Mouse (Mus musculus): Measurements from ENCODE around the gene Syt9.
"Not testable (repeated sequence)": the region's sequence is repeated elsewhere in the genome, so short reads cannot be mapped to it uniquely, and the experiment has no call there.

Syt9 gene

GRCm38 (mm10) chr7:107455118-107455521 is 84.6 kb downstream of the Syt9 start:
- ATAC-seq (ENCODE audit: insufficient number of reproducible peaks, low FRiP score, low TSS enrichment): peak; percentile 87

GRCm38 (mm10) chr7:107461167-107461566 is 90.6 kb downstream of the Syt9 start:
- ATAC-seq (ENCODE audit: insufficient number of reproducible peaks, low FRiP score, low TSS enrichment): no peak

GRCm38 (mm10) chr7:107461699-107462440 is 91.3 kb downstream of the Syt9 start:
- ATAC-seq (ENCODE audit: insufficient number of reproducible peaks, low FRiP score, low TSS enrichment): peak; percentile 81

- ATAC-seq (ENCODE audit: insufficient number of reproducible peaks, low FRiP score, low TSS enrichment): no peak
Observed at GRCm38 (mm10) chr7:107462962-107463361, 92.4 kb downstream of the Syt9 start.

GRCm38 (mm10) chr7:107465081-107465480 is 94.6 kb downstream of the Syt9 start:
- ATAC-seq (ENCODE audit: insufficient number of reproducible peaks, low FRiP score, low TSS enrichment): peak; percentile 58; the same call in 1 of the 2 replicates

GRCm38 (mm10) chr7:107478979-107479965 is 108.7 kb downstream of the Syt9 start:
- ATAC-seq (ENCODE audit: insufficient number of reproducible peaks, low FRiP score, low TSS enrichment): peak; percentile 64; the same call in 1 of the 2 replicates

GRCm38 (mm10) chr7:107485709-107486108 is 115.2 kb downstream of the Syt9 start:
- not testable (repeated sequence) for ATAC-seq (ENCODE audit: insufficient number of reproducible peaks, low FRiP score, low TSS enrichment)

GRCm38 (mm10) chr7:107495428-107495827 is 124.9 kb downstream of the Syt9 start:
- ATAC-seq (ENCODE audit: insufficient number of reproducible peaks, low FRiP score, low TSS enrichment): no peak

GRCm38 (mm10) chr7:107496923-107497322 is 126.4 kb downstream of the Syt9 start:
- ATAC-seq (ENCODE audit: insufficient number of reproducible peaks, low FRiP score, low TSS enrichment): no peak

GRCm38 (mm10) chr7:107500641-107501040 is 130.1 kb downstream of the Syt9 start:
- ATAC-seq (ENCODE audit: insufficient number of reproducible peaks, low FRiP score, low TSS enrichment): peak; percentile 67

GRCm38 (mm10) chr7:107504761-107505712 is 134.5 kb downstream of the Syt9 start:
- no peak for ATAC-seq (ENCODE audit: insufficient number of reproducible peaks, low FRiP score, low TSS enrichment)

GRCm38 (mm10) chr7:107507920-107508319 is 137.4 kb downstream of the Syt9 start:
- ATAC-seq (ENCODE audit: insufficient number of reproducible peaks, low FRiP score, low TSS enrichment): no peak

- no peak for ATAC-seq (ENCODE audit: insufficient number of reproducible peaks, low FRiP score, low TSS enrichment)
Observed at GRCm38 (mm10) chr7:107509740-107510139, 139.2 kb downstream of the Syt9 start.

GRCm38 (mm10) chr7:107516704-107517410 is 146.3 kb downstream of the Syt9 start:
- ATAC-seq (ENCODE audit: insufficient number of reproducible peaks, low FRiP score, low TSS enrichment): no peak

- peak; percentile 79 for ATAC-seq (ENCODE audit: insufficient number of reproducible peaks, low FRiP score, low TSS enrichment)
Observed at GRCm38 (mm10) chr7:107519256-107520025, 148.9 kb downstream of the Syt9 start.

GRCm38 (mm10) chr7:107521411-107521810 is 150.9 kb downstream of the Syt9 start:
- no peak for ATAC-seq (ENCODE audit: insufficient number of reproducible peaks, low FRiP score, low TSS enrichment)

GRCm38 (mm10) chr7:107526299-107526698 is 155.8 kb downstream of the Syt9 start:
- ATAC-seq (ENCODE audit: insufficient number of reproducible peaks, low FRiP score, low TSS enrichment): 0 out of 2 replicates have a peak, but pooled peaks have one; percentile 59

GRCm38 (mm10) chr7:107528169-107528772 is 157.7 kb downstream of the Syt9 start:
- no peak for ATAC-seq (ENCODE audit: insufficient number of reproducible peaks, low FRiP score, low TSS enrichment)

Measured in cerebellum, adult (tissue).